Mouse (Mus musculus) limb, embryonic 11.5 days (tissue): ENCODE data around the gene Lrp5. TPM values are rescaled to one million over a fixed set of nuclear protein-coding genes. Genes with fewer than 3 reads are reported as not detected.

Source experiments
- ATAC-seq: fragments of 200-750 bp; cut with Nextera tagmentation; 2 replicates; pipeline ENCODE4 v1.8.0; 2017; ENCODE audit warnings: low read depth; ENCODE audit not compliant: insufficient number of reproducible peaks, low FRiP score, low TSS enrichment
- DNase-seq: peaks from one replicate; pipeline ENCODE4 v3.0.0-alpha.2; 2015; ENCODE audit warnings: low spot score
- H3K27ac ChIP-seq: fragments of 300-500 bp; sonication (generic); replicated peaks from 2 replicates; pipeline ENCODE4 v1.5.1; 2014; ENCODE audit warnings: low read depth, mild to moderate bottlenecking, low read length
- H3K27me3 ChIP-seq: fragments of 300-500 bp; sonication (generic); 2 replicates; pipeline ENCODE4 v1.6.1; 2014; ENCODE audit warnings: mild to moderate bottlenecking, low read length, mixed read lengths; ENCODE audit not compliant: control insufficient read depth, insufficient read depth
- H3K36me3 ChIP-seq: fragments of 300-500 bp; sonication (generic); 2 replicates; pipeline ENCODE4 v1.6.1; 2014; ENCODE audit warnings: mild to moderate bottlenecking, low read length, moderate library complexity, mixed read lengths; ENCODE audit not compliant: control insufficient read depth, insufficient read depth
- H3K4me1 ChIP-seq: fragments of 300-500 bp; sonication (generic); 2 replicates; pipeline ENCODE4 v1.6.1; 2014; ENCODE audit warnings: low read length, mixed read lengths; ENCODE audit not compliant: control insufficient read depth, insufficient read depth
- H3K4me2 ChIP-seq: fragments of 300-500 bp; sonication (generic); 2 replicates; pipeline ENCODE4 v1.6.1; 2014; ENCODE audit warnings: low read depth, mild to moderate bottlenecking, moderate library complexity; ENCODE audit not compliant: severe bottlenecking
- H3K4me3 ChIP-seq: fragments of 300-500 bp; sonication (generic); 2 replicates; pipeline ENCODE4 v1.5.1; 2014; ENCODE audit warnings: low read depth, low read length
- H3K9ac ChIP-seq: fragments of 300-500 bp; sonication (generic); 2 replicates; pipeline ENCODE4 v1.6.1; 2014; ENCODE audit warnings: mild to moderate bottlenecking, low read length
- H3K9me3 ChIP-seq: fragments of 300-500 bp; sonication (generic); 2 replicates; pipeline ENCODE4 v1.6.1; 2016; ENCODE audit warnings: low read length; ENCODE audit not compliant: control insufficient read depth
- WGBS: fragments of 180-500 bp; shearing (Covaris S2); extraction: QIAGEN DNeasy Blood & Tissue Kit; methylation state at CpG from one replicate; pipeline ENCODE4 v1.1.7; 2014; 5-methylcytosine and 5-hydroxymethylcytosine counted together
- polyA plus RNA-seq: library from polyadenylated mRNA; unstranded; fragments of >200 nt; fragmentation: Nextera tagmentation; extraction: Ambion mirVana; gene quantifications from 2 replicates; pipeline ENCODE4 v1.2.1, GENCODE M21; 2014

Gene Lrp5
- polyA plus RNA-seq, 1 experiment from 2014 or later, result 7.9 TPM

DNA sequence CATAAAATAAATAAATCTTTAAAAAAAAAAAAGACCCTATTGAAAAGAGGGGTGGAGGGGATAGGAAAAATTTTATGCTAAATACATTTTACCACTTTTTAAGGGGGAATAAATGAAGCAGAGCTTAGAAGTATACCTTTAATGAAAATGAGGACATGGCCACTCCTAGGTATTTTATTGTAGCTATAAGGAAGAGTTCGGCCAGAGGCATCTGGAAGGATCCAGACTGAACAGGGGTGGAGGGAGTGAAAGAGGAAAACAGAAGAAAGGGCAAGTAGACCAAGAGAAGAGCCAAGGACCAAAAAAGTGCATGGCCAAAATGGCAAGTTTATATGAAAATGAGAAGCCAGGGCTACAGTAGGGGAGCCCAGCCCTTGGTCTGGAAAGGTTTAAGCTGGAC is 136.3 kb downstream of the Lrp5 start:
- no peak for DNase-seq
- H3K9me3 ChIP-seq, result no peaks in the 10 kb centered on the region
- no peak overlapping the region for H3K27ac ChIP-seq
- ATAC-seq, result no peak
- no peaks in the 10 kb centered on the region for H3K36me3 ChIP-seq
- H3K27me3 ChIP-seq, result no peaks in the 10 kb centered on the region
- no peak overlapping the region for H3K9ac ChIP-seq
- no peaks in the 10 kb centered on the region for H3K4me1 ChIP-seq
- 89% methylated on average over 1 of the region's 1 CpGs for WGBS
- no peak overlapping the region for H3K4me3 ChIP-seq
- H3K4me2 ChIP-seq, result no peak overlapping the region

DNA sequence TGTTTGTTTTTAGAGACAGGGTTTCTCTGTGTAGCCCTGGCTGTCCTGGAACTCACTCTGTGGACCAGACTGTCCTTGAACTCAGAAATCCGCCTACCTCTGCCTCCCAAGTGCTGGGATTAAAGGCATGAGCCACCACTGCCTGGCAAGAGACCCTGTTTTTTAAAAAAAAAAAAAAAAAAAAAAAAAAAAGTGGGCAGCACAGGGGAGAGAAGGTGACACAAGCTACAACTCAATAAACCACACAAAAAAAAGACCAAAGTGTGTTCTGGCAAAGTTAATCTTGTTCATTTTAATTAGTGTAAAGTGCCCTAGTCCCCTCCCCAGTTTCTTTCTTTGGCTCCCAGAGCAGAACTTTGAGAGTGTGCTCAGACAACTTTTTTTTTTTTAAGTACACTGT is 137.1 kb downstream of the Lrp5 start:
- H3K36me3 ChIP-seq, result no peaks in the 10 kb centered on the region
- no peak for ATAC-seq
- no peak overlapping the region for H3K9ac ChIP-seq
- no peaks in the 10 kb centered on the region for H3K9me3 ChIP-seq
- H3K4me3 ChIP-seq, result no peak overlapping the region
- no peak overlapping the region for H3K4me2 ChIP-seq
- 81% methylated on average over 1 of the region's 1 CpGs for WGBS
- no peaks in the 10 kb centered on the region for H3K27me3 ChIP-seq
- no peak overlapping the region for H3K27ac ChIP-seq
- DNase-seq, result no peak
- no peaks in the 10 kb centered on the region for H3K4me1 ChIP-seq

DNA sequence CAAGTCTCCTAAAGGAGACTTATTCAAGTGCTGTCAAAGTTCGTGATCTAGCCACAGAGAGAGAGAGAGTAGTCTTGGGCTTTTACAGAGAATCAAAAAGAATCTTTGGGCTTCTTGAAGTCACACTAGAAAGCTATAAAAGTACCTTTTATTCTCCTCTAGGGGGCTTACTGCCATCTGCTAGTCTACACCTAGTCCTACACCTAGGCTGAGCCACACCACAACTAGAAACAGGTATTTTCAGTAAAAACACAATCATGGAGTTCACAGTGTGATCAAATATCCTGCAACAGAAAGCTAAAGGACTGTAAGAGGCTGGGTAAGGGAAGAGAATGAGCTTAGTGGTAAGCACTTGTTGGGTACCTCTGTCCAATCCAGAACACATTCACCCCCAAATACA is 138.1 kb downstream of the Lrp5 start:
- DNase-seq, result no peak
- WGBS, result 92% methylated on average over 1 of the region's 1 CpGs
- Histone ChIP-seq H3K4me3 (no peak overlapping the region), H3K9me3 (no peaks in the 10 kb centered on the region), H3K4me1 (no peaks in the 10 kb centered on the region), H3K4me2 (no peak overlapping the region), H3K36me3 (no peaks in the 10 kb centered on the region), H3K27me3 (no peaks in the 10 kb centered on the region), H3K9ac (no peak overlapping the region), H3K27ac (no peak overlapping the region)
- ATAC-seq, result no peak

DNA sequence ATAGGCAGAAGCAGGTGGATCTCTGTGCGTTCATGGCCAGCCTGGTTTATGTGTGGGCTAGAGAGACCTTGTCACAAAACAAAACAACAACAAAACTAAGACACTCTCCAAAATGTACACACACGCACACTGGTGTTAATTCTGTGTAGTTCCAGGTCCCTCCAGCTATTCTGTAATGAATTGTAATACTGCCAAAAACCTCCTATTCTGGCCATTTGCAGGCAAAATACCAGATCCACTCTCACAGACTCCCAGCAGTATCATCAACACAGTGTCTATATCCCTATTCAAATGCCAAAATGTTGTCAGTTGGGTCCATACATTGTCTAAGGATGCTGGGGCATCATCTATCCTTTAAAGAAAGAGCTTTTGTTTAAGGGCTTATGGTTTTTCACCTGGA is 141.4 kb downstream of the Lrp5 start:
- Histone ChIP-seq H3K36me3 (0 out of 2 replicates have a peak, but pooled peaks cover 2% of the 10 kb centered on the region), H3K4me1 (no peaks in the 10 kb centered on the region), H3K4me2 (no peak overlapping the region), H3K9me3 (no peaks in the 10 kb centered on the region), H3K9ac (no peak overlapping the region), H3K27ac (no peak overlapping the region), H3K27me3 (no peaks in the 10 kb centered on the region), H3K4me3 (no peak overlapping the region)
- DNase-seq (no peak), ATAC-seq (no peak)
- WGBS, result 89% methylated on average over 2 of the region's 2 CpGs

DNA sequence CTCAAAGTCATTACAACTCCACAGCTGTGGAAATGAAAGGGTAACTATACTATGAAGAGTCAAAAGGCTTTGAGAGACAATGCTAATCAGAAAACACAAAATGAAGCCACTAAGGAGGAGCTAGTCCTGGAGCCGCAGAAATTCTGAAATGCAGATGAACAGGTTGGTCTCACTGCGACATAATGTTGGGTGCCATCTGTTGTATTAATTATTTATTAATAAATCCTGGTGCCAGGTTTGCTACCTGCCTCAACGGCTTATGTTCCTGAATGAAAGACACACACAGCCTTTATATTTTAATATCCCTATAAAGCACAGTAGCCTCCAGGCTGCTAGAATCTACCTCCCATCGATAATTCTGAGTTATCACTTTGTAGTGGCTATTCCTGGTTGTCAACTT is 143.8 kb downstream of the Lrp5 start:
- Histone ChIP-seq H3K9me3 (no peaks in the 10 kb centered on the region), H3K27me3 (no peaks in the 10 kb centered on the region), H3K4me1 (no peaks in the 10 kb centered on the region), H3K36me3 (peaks cover 4% of the 10 kb centered on the region; the same call in 1 of the 2 replicates), H3K4me3 (no peak overlapping the region), H3K9ac (no peak overlapping the region), H3K4me2 (no peak overlapping the region), H3K27ac (no peak overlapping the region)
- ATAC-seq, result no peak
- 95% methylated on average over 4 of the region's 4 CpGs for WGBS
- no peak for DNase-seq

DNA sequence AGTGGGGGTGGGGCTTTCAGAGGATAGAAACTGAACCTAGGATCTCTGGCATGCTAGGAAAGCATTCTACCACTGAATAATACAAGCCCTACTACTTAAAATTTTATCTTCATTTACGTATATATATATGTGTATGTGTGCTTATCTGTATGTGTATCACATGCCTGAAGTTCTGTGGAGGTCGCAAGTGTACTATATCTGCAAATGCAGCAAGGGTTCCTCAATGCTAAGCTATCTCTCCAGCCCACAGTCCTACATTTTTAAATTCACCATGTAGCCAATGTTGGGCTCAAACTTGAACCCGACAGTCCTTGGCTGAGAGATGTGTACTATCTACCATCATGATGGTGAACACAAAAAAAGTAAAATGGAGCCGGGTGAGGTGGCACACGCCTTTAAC is 145.4 kb downstream of the Lrp5 start:
- H3K36me3 ChIP-seq, result peaks cover 4% of the 10 kb centered on the region; the same call in 1 of the 2 replicates
- H3K4me1 ChIP-seq, result no peaks in the 10 kb centered on the region
- H3K9me3 ChIP-seq, result no peaks in the 10 kb centered on the region
- no peaks in the 10 kb centered on the region for H3K27me3 ChIP-seq
- H3K9ac ChIP-seq, result no peak overlapping the region
- H3K4me3 ChIP-seq, result no peak overlapping the region
- DNase-seq, result no peak
- ATAC-seq, result no peak
- WGBS, result 95% methylated on average over 5 of the region's 5 CpGs
- H3K4me2 ChIP-seq, result no peak overlapping the region
- no peak overlapping the region for H3K27ac ChIP-seq

DNA sequence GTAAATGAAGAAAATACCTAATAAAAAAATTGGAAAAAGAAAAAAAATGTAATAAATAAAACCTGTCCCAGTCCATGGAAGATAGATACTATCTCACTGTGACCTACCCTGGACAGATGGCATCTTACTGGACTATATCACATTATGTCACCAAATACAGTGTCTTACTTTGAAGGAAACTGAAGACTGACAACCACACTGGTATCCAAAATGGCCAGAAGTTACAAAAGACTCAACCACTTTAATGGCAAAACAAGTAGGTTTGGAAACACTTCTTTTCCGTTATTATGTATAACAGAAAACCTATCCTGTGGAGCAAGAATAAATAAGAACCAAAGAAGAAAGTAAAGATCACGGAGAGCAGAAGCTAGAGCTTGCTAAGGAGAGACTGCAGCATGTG is 146.1 kb downstream of the Lrp5 start:
- H3K9ac ChIP-seq, result no peak overlapping the region
- H3K4me1 ChIP-seq, result no peaks in the 10 kb centered on the region
- no peak for DNase-seq
- 96% methylated on average over 2 of the region's 2 CpGs for WGBS
- no peak overlapping the region for H3K4me2 ChIP-seq
- H3K36me3 ChIP-seq, result peaks cover 4% of the 10 kb centered on the region; the same call in 1 of the 2 replicates
- H3K27ac ChIP-seq, result no peak overlapping the region
- H3K27me3 ChIP-seq, result no peaks in the 10 kb centered on the region
- ATAC-seq, result no peak
- H3K4me3 ChIP-seq, result no peak overlapping the region
- no peaks in the 10 kb centered on the region for H3K9me3 ChIP-seq

DNA sequence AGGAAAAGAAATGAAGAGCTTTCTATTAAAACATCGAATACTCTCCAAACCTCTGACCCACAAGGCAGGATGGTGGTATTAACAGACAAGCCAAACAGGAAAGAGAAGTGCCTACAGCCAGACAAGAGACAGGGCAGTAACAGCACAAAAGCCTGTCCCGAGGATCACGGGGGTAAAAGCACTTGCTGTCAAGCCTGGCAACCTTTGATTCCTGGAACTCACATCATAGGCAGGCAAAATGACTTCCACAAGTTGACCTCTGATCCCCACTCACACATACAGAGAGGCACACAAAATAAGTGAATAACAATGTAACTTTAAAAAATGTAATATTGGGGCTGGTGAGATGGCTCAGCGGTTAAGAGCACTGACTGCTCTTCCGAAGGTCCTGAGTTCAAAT is 146.9 kb downstream of the Lrp5 start:
- H3K27me3 ChIP-seq, result no peaks in the 10 kb centered on the region
- H3K9me3 ChIP-seq, result no peaks in the 10 kb centered on the region
- DNase-seq, result no peak
- no peak overlapping the region for H3K4me3 ChIP-seq
- no peak overlapping the region for H3K4me2 ChIP-seq
- WGBS, result 89% methylated on average over 5 of the region's 5 CpGs
- H3K4me1 ChIP-seq, result no peaks in the 10 kb centered on the region
- peaks cover 4% of the 10 kb centered on the region; the same call in 1 of the 2 replicates for H3K36me3 ChIP-seq
- no peak overlapping the region for H3K27ac ChIP-seq
- no peak for ATAC-seq
- no peak overlapping the region for H3K9ac ChIP-seq

DNA sequence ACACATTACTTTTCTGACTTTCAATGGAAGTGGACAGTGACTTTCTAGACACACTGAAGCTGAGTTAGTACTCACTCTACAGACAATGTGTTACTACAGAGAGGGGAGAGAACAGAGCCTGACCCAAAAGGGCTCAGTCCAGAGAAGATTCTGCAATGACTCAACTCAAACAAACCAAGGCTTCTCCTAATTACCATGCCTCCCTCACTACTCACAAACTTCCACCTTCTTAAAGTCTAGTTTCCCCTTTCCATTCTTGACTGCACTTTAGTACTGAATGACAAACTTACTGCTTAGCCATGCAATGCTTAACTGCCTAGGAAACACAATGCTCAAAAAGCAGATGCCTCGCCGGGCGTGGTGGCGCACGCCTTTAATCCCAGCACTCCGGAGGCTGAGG is 148.7 kb downstream of the Lrp5 start:
- no peak overlapping the region for H3K4me2 ChIP-seq
- H3K27me3 ChIP-seq, result no peaks in the 10 kb centered on the region
- H3K27ac ChIP-seq, result no peak overlapping the region
- H3K4me1 ChIP-seq, result no peaks in the 10 kb centered on the region
- ATAC-seq (no peak), DNase-seq (no peak)
- 98% methylated on average over 6 of the region's 6 CpGs for WGBS
- peaks cover 4% of the 10 kb centered on the region; the same call in 1 of the 2 replicates for H3K36me3 ChIP-seq
- H3K9me3 ChIP-seq, result no peaks in the 10 kb centered on the region
- no peak overlapping the region for H3K9ac ChIP-seq
- no peak overlapping the region for H3K4me3 ChIP-seq
